ENCODE assay signal across 7 mouse cellular contexts in genomic region chr6:146379263-146379662, GRCm38 (mm10).
"Had no signal": no experiment of that assay in that cellular context is flagged by ENCODE, and none has a peak within 500 bp of the region (broad histone marks: within the 10 kb centered on the region; RNA-seq: fewer than 3 reads in every experiment).

No protein-coding gene starts in this region.

- DNase-seq: kidney, adult 18-20 months; kidney, postnatal 10 days; lung, adult 2 months; lung, postnatal 14 days; right cerebral cortex, postnatal 4 days; thymus, adult 18-20 months; thymus, postnatal 14 days had no signal
